Mouse (Mus musculus): ENCODE measurements around the gene Akr1b3. TPM values are rescaled to one million over a fixed set of nuclear protein-coding genes. Genes with fewer than 3 reads are reported as not detected.

Gene Akr1b3
- polyA plus RNA-seq, 1 experiment = 258 TPM

DNA sequence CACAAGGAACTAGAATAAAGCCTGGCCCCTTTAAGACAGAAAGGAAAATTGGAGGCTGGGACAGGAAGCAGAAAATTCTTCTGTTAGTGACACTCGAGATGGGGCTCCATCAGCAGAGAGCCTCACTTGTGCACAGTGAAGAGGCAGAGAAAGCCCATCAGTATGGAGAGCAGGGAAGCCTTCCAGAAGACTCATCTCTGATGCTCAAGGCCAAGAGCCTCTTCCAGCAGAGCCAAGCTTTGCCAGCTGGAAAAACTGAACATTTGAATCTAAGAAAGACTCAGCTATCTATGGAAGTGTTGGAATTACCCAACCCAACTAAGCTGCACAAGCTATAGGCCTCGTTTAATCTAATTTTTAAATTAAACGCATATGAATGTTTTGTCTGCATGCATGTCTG lies 30.4 kb downstream of the Akr1b3 start:
- Histone ChIP-seq H3K36me3 (ENCODE audit: control insufficient read depth, insufficient read depth, low read length) (no peaks in the 10 kb centered on the region), H3K27me3 (ENCODE audit: control insufficient read depth, insufficient read depth, low read length) (no peaks in the 10 kb centered on the region), H3K4me1 (ENCODE audit: control insufficient read depth, insufficient read depth, low read length) (peaks cover 3% of the 10 kb centered on the region; the same call in 1 of the 2 replicates), H3K27ac (ENCODE audit: control insufficient read depth, insufficient read depth, low read depth, low read length) (no peak overlapping the region), H3K4me3 (ENCODE audit: control insufficient read depth, low read depth, low read length) (no peak overlapping the region)
- no peak for TF ChIP-seq POLR2A (IDR thresholded peaks at IDR 0.05; ENCODE audit: control insufficient read depth, low read depth, low read length)
- no peak for TF ChIP-seq CTCF (IDR thresholded peaks at IDR 0.05; ENCODE audit: control insufficient read depth, insufficient read depth, insufficient replicate concordance, low read depth, low read length)

DNA sequence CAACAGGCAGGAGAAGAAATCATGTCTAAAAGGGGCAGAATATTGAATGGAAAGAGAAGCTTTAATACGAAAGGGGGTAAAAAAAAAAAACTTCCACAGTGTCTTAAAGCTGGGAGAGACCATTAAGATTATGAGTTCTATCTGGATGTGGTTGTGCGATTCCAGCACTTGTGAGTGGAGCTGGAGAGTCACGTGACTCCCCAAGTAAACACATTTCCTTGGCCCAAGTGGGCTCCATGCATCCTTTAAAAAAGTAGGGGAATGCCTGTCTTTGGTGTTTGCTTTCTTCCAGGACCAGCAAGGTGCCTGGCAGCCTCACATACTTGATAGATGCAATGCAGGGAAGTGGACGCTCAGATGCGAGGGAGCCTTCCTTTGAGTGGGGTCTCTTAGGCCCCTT lies 38.9 kb downstream of the Akr1b3 start:
- no peaks in the 10 kb centered on the region for H3K36me3 ChIP-seq (ENCODE audit: control insufficient read depth, insufficient read depth, low read length)
- TF ChIP-seq POLR2A (IDR thresholded peaks at IDR 0.05; ENCODE audit: control insufficient read depth, low read depth, low read length) = no peak
- no peak for TF ChIP-seq CTCF (IDR thresholded peaks at IDR 0.05; ENCODE audit: control insufficient read depth, insufficient read depth, insufficient replicate concordance, low read depth, low read length)
- H3K27ac ChIP-seq (ENCODE audit: control insufficient read depth, insufficient read depth, low read depth, low read length) = no peak overlapping the region
- H3K4me1 ChIP-seq (ENCODE audit: control insufficient read depth, insufficient read depth, low read length) = no peaks in the 10 kb centered on the region
- H3K4me3 ChIP-seq (ENCODE audit: control insufficient read depth, low read depth, low read length) = no peak overlapping the region
- H3K27me3 ChIP-seq (ENCODE audit: control insufficient read depth, insufficient read depth, low read length) = no peaks in the 10 kb centered on the region

DNA sequence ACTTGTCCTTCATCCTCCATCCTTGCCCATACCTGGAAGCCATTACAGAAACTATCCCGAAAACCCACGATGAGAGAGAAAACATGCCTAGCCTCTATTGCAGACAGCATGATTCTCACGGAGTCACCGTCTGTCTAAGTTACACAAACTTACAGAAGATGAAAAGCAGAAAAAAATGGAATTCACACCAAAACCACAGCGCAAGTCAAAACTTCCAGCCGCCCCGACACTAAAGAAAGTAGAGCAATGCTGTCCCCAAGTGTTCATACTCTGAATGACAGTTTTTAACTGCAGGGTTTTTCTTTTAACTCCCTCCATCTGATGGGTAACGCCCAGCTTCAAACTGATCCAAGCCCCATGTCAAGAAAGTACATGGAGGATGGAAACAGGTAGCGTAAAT lies 39.6 kb downstream of the Akr1b3 start:
- Histone ChIP-seq H3K36me3 (ENCODE audit: control insufficient read depth, insufficient read depth, low read length) (no peaks in the 10 kb centered on the region), H3K4me3 (ENCODE audit: control insufficient read depth, low read depth, low read length) (no peak overlapping the region), H3K27ac (ENCODE audit: control insufficient read depth, insufficient read depth, low read depth, low read length) (no peak overlapping the region), H3K27me3 (ENCODE audit: control insufficient read depth, insufficient read depth, low read length) (no peaks in the 10 kb centered on the region), H3K4me1 (ENCODE audit: control insufficient read depth, insufficient read depth, low read length) (no peaks in the 10 kb centered on the region)
- no peak for TF ChIP-seq POLR2A (IDR thresholded peaks at IDR 0.05; ENCODE audit: control insufficient read depth, low read depth, low read length)
- peak; percentile 17; the same call in 1 of the 2 replicates for TF ChIP-seq CTCF (IDR thresholded peaks at IDR 0.05; ENCODE audit: control insufficient read depth, insufficient read depth, insufficient replicate concordance, low read depth, low read length)

DNA sequence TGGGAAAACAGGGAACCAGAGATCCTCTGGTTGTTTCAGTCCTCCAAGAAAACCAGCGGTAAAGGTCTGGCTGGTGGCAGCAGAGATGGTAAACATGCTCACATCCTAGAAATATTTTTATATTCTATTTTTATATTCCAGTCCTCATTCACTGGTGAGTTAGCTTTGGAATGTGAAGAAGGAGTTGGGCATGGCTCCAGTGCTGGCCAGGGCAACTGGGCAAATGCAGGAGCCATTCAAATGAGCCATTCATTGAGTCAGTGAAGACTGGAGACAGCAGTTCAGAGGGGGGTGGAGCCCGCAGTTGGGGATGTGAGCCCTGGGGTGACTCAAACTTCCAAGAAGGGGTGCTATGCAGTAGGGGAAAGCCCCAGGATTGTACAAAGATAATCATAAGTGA lies 42.9 kb downstream of the Akr1b3 start:
- no peaks in the 10 kb centered on the region for H3K36me3 ChIP-seq (ENCODE audit: control insufficient read depth, insufficient read depth, low read length)
- no peak overlapping the region for H3K27ac ChIP-seq (ENCODE audit: control insufficient read depth, insufficient read depth, low read depth, low read length)
- no peaks in the 10 kb centered on the region for H3K4me1 ChIP-seq (ENCODE audit: control insufficient read depth, insufficient read depth, low read length)
- no peak overlapping the region for H3K4me3 ChIP-seq (ENCODE audit: control insufficient read depth, low read depth, low read length)
- H3K27me3 ChIP-seq (ENCODE audit: control insufficient read depth, insufficient read depth, low read length) = no peaks in the 10 kb centered on the region
- no peak for TF ChIP-seq POLR2A (IDR thresholded peaks at IDR 0.05; ENCODE audit: control insufficient read depth, low read depth, low read length)

DNA sequence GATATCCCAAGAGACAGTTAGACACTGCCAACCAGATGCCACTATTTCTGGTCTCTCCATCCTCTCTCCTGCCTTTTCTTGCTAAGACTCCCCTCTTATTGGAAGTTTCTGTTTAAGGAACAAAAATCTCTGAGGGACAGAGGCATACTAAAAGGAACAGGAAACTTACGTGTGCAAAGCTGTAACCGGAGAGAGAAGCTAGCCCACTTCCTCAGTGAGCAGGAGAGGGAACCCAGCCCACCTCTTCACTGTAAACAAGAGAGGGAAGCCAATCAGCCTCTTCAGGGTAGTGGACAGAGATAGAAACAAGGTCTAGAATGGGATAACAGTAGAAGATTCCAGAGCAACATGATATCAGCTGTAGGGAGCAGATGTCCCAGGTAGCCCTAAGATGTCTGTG lies 44.2 kb downstream of the Akr1b3 start:
- H3K36me3 ChIP-seq (ENCODE audit: control insufficient read depth, insufficient read depth, low read length) = no peaks in the 10 kb centered on the region
- H3K27me3 ChIP-seq (ENCODE audit: control insufficient read depth, insufficient read depth, low read length) = no peaks in the 10 kb centered on the region
- TF ChIP-seq CTCF (IDR thresholded peaks at IDR 0.05; ENCODE audit: control insufficient read depth, insufficient read depth, insufficient replicate concordance, low read depth, low read length) (no peak), POLR2A (IDR thresholded peaks at IDR 0.05; ENCODE audit: control insufficient read depth, low read depth, low read length) (no peak)
- H3K4me1 ChIP-seq (ENCODE audit: control insufficient read depth, insufficient read depth, low read length) = no peaks in the 10 kb centered on the region
- no peak overlapping the region for H3K27ac ChIP-seq (ENCODE audit: control insufficient read depth, insufficient read depth, low read depth, low read length)
- H3K4me3 ChIP-seq (ENCODE audit: control insufficient read depth, low read depth, low read length) = no peak overlapping the region

DNA sequence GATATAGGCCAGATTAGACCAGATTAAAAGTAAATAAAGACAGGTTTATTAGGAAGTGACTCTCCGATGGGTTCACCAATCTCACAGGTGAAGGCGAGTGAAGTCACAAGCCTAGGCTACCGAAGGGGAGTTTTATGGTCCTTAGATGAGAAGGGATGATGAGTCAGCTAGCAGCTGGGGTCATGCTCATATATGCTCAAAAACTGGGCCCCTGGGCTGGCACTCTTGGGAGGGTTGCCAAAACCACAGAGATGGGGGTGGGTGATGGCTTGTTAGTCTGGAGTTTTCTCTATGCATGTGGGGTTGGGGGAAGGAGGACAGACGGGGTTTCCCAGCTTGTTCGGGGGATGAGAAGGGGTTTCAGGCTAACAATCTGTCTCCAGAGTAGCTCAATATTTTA lies 44.8 kb downstream of the Akr1b3 start:
- Histone ChIP-seq H3K27ac (ENCODE audit: control insufficient read depth, insufficient read depth, low read depth, low read length) (no peak overlapping the region), H3K4me3 (ENCODE audit: control insufficient read depth, low read depth, low read length) (no peak overlapping the region), H3K36me3 (ENCODE audit: control insufficient read depth, insufficient read depth, low read length) (no peaks in the 10 kb centered on the region), H3K27me3 (ENCODE audit: control insufficient read depth, insufficient read depth, low read length) (no peaks in the 10 kb centered on the region), H3K4me1 (ENCODE audit: control insufficient read depth, insufficient read depth, low read length) (no peaks in the 10 kb centered on the region)
- TF ChIP-seq CTCF (IDR thresholded peaks at IDR 0.05; ENCODE audit: control insufficient read depth, insufficient read depth, insufficient replicate concordance, low read depth, low read length) (no peak), POLR2A (IDR thresholded peaks at IDR 0.05; ENCODE audit: control insufficient read depth, low read depth, low read length) (no peak)

DNA sequence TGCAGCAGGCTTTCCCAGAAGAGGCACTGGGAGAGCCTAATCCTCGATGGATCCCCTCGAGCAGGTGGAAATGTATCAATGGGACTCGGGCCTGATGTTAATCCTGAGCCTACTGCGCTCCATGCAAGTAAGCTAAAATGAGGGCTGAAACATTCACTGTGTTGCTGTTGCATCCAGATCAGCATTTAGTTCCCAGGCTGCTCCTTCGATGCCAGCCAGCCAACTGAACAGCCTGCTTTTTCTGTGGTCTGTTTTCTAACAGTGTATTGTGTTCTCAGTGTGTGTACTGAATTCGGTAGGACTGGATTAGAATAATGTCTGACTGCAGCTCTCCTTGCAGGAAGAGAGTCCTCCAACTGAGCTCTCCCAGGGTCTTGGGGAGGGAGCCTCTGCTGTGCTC lies 46.6 kb downstream of the Akr1b3 start:
- no peak for TF ChIP-seq CTCF (IDR thresholded peaks at IDR 0.05; ENCODE audit: control insufficient read depth, insufficient read depth, insufficient replicate concordance, low read depth, low read length)
- no peak for TF ChIP-seq POLR2A (IDR thresholded peaks at IDR 0.05; ENCODE audit: control insufficient read depth, low read depth, low read length)
- H3K27ac ChIP-seq (ENCODE audit: control insufficient read depth, insufficient read depth, low read depth, low read length) = no peak overlapping the region

DNA sequence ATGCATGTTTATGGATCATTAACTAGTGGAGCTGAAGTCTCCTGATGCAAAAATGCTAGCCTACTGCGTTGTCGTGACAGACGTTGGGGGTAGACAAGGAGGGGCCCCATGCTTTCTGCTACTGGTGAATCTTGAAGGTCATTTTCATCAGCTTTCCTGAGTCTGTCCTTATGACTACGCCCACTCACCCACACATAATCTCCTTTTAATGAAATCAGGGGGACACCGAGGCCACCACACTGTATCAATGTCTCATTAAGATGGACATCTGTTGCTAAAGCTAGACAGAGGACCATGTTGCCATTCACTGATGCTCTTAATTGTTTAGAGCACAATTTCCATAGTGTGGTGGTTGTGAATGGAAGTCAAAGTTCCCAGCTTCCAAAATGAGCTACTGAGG lies 58.7 kb downstream of the Akr1b3 start:
- TF ChIP-seq CTCF (IDR thresholded peaks at IDR 0.05; ENCODE audit: control insufficient read depth, insufficient read depth, insufficient replicate concordance, low read depth, low read length) (no peak), POLR2A (IDR thresholded peaks at IDR 0.05; ENCODE audit: control insufficient read depth, low read depth, low read length) (no peak)
- Histone ChIP-seq H3K4me3 (ENCODE audit: control insufficient read depth, low read depth, low read length) (no peak overlapping the region), H3K27me3 (ENCODE audit: control insufficient read depth, insufficient read depth, low read length) (no peaks in the 10 kb centered on the region), H3K4me1 (ENCODE audit: control insufficient read depth, insufficient read depth, low read length) (no peaks in the 10 kb centered on the region), H3K36me3 (ENCODE audit: control insufficient read depth, insufficient read depth, low read length) (no peaks in the 10 kb centered on the region), H3K27ac (ENCODE audit: control insufficient read depth, insufficient read depth, low read depth, low read length) (no peak overlapping the region)

More for the DNA sequence above, 46.6 kb downstream of the Akr1b3 start:
- H3K36me3 ChIP-seq (ENCODE audit: control insufficient read depth, insufficient read depth, low read length) = no peaks in the 10 kb centered on the region
- H3K4me1 ChIP-seq (ENCODE audit: control insufficient read depth, insufficient read depth, low read length) = no peaks in the 10 kb centered on the region
- H3K27me3 ChIP-seq (ENCODE audit: control insufficient read depth, insufficient read depth, low read length) = no peaks in the 10 kb centered on the region
- H3K4me3 ChIP-seq (ENCODE audit: control insufficient read depth, low read depth, low read length) = no peak overlapping the region

Other genes starting within 250 kb of the Akr1b3 start
- gene Slc35b4, start 140.4 kb downstream of the Akr1b3 start, polyA plus RNA-seq (2012; rRNA removed) = 21.7 and 24.5 TPM in 2 replicates
- gene Akr1b8, start 36.6 kb upstream of the Akr1b3 start, polyA plus RNA-seq (2012; rRNA removed) = 26.1 and 29.6 TPM in 2 replicates
- 4.5 and 4.8 TPM in 2 replicates for gene Akr1b10, start 66.7 kb upstream of the Akr1b3 start, polyA plus RNA-seq (2012; rRNA removed)
- 0.07 and 64.1 TPM in 2 replicates for gene Akr1b7, start 94.9 kb upstream of the Akr1b3 start, polyA plus RNA-seq (2012; rRNA removed)
- gene Bpgm, start 158.7 kb upstream of the Akr1b3 start, polyA plus RNA-seq (2012; rRNA removed) = 119 and 124 TPM in 2 replicates